Mouse (Mus musculus): Measurements from ENCODE around the gene Neu1.

Gene Neu1

DNA sequence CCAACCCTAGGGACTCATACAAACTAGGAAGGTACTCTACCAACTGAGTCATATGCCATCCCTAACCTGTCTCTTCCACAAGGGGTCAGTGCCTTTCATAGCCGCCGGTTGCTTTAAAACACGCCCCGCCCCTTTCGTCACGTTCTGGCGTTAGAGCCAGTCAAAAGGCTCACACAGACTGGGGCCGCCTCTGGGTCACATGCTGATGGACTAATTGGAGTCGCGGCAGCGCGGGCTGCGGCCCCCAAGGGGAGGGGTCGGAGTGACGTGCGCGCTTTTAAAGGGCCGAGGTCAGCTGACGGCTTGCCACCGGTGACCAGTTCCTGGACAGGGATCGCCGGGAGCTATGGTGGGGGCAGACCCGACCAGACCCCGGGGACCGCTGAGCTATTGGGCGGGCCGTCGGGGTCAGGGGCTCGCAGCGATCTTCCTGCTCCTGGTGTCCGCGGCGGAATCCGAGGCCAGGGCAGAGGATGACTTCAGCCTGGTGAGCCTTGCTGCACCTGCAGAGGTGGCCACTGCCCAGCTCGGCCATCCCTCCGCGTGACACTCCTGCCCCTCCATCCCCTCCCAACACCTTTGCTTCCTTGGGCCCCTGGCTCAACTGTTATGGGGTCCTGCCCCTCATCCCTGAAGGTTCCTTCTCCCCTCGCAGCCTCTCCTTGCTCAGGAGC lies at the start of gene Neu1:
Gene Neu1 (plus strand): TSS at position 193 of the 674 bp plus-strand sequence.
- 1% methylated on average over 38 of the region's 38 CpGs for WGBS

DNA sequence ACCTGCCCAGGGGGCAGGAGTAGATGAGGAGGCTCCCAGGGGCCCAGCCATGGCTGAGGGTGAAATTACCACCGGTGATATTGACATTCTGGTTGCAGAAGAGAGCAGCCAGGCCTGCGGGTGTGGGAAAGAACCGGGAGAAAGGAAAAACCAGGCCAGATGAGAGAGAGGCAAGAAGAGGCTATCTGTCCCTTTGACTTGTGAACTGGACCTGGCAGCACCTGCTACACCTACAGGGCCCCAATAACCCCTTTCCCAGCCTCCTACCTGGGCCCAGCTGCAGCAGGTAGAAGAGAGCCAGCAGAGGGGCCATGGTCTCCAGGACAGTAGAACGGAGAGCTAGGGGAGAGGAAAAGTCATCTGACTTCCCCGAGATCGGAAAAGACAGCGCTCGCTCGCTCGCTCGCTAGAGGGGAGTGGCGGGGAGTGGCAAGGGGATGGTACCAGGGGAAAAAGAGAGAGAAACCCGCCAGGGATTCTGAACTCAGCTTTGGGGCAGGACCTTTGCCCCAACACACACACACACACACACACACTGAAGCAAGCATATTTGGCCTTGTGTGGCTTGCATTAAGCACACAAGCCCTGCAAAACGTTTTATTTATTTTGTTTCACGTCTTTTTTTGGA lies 49.3 kb upstream of the Neu1 start, which contains the start of gene Gm20547:
Gene Gm20547 (minus strand): TSS at position 360 of the 628 bp plus-strand sequence.
- 27% methylated on average over 15 of the region's 15 CpGs for WGBS

DNA sequence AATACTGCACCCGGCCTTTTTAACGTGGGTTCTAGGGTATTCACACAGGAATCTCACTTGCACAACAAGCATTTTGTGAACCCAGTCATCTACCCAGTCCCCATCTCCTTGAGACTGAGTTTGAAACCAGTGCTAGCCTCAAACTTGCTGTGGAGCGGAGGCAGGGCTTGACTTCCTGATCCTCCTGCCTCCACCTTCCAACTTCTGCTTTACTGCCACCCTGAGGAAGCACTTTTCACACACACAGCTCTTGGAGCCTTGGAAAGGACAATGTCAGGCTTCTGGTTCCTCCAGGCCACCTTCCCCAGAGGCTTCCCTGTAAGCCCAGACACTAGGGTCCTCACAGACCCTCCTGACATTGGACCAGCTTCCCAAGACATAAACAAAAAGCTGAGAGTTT lies 47.7 kb upstream of the Neu1 start:
- WGBS = 70% methylated on average over 3 of the region's 3 CpGs

DNA sequence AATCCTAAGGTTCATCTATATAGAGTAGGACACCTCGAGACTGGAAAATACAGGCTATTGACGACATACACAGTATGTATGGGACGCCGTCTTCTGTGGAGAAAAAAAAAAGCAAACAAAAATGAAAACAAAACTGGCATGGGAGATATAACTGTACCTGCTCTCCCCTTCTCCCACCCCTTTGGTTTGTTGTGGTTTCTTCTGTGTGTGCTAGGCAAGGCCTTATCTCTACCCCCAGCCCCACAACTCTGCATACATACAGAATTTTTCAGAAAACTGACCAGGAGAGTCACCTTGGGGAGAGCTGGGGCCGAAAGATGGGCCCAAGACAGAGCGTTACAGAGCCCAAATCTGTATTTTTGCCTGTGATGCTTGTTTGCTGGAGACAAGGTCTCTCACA lies 46.3 kb upstream of the Neu1 start:
- 93% methylated on average over 6 of the region's 6 CpGs for WGBS

DNA sequence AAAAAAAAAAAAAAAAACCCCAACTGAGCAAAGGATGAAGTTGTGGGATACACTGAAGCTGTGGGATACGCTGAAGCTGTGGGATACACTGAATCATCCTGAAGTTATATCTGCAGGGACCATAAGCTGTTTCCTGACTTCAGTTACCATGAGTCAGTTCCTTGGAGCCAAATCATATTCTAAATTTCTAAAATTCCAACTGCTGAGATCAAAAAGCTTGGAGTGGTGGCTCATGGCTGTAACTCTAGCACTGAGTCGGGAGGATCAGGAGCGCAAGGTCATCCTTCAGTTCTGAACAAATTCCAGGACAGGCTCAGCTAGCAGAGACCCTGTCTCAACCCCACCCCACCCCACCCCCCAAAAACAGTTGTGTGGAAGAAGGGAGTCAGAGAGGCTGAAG lies 45.4 kb upstream of the Neu1 start:
- 79% methylated on average over 3 of the region's 3 CpGs for WGBS

GRCm38 (mm10) chr17:34887942-34888341 lies 43.1 kb upstream of the Neu1 start:
- WGBS = 91% methylated on average over 5 of the region's 5 CpGs

DNA sequence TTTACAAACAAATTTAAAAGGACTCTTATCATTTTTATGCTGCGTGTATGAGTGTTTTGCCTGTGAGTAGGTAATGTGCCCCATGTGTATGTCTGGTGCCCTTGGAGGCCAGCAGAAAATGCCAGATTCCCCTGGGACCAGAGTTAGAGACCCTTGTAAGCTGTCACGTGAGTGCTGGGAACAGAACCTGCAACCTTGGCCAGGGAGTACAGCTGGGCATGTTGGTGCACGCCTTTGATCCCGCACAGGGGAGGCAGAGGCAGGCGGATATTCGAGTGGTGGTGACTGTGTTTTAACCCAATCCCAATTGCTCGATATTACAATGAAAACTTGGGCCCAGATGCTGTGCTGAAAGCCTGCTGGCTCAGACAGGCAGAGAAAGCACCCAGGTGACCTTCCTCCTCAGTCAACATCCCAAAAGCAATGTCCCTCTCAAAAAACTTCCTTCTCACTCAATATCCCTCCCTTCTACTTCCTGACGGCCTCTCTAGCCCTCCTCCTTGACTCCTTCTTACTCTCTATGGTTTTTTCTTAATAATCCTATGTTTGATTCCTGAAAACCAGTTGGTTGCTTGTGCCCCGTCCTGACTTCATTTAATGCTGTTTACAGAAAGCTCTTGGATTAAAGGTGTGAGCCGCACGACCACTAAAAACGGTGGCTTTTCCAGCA lies 40.8 kb upstream of the Neu1 start:
- 92% methylated on average over 12 of the region's 12 CpGs for WGBS

- WGBS = 96% methylated on average over 2 of the region's 2 CpGs
These were observed 39.7 kb upstream of the Neu1 start for GRCm38 (mm10) chr17:34891377-34891776.

DNA sequence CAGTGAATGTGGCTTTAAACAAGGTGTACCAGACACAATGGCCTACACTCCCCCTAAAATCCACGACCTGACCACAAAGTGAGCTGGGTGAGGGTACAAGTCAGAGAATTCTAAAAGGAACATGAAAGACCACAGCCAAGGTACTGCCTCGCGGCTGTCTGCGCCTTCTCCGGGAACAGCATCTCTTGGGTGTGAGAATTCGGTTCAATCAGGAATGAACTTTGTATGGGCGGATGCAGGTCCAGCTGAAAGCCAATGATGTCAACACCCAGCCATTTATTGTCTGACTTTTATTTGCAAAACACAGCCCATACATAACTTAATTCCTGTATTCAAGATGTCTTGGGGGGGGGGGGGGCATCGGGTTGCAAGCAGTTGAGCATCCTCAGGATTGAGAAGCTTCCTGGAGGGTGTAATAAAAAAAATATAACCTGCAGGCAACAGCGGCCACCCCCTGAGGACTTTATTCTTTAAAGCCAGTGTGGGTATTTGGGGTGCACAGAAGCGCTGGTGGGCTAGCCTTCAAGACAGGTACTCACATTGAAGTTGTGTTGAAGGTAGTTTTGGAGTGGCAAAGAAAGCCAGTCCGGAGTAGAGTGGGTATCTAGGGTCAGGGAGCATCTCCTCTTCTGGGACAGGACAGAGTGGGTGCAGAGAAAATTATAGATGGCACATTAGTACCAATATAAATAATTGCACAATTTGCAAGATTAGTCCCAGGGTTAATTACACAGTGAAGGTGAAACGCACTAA lies 37.8 kb upstream of the Neu1 start:
- 80% methylated on average over 12 of the region's 12 CpGs for WGBS

DNA sequence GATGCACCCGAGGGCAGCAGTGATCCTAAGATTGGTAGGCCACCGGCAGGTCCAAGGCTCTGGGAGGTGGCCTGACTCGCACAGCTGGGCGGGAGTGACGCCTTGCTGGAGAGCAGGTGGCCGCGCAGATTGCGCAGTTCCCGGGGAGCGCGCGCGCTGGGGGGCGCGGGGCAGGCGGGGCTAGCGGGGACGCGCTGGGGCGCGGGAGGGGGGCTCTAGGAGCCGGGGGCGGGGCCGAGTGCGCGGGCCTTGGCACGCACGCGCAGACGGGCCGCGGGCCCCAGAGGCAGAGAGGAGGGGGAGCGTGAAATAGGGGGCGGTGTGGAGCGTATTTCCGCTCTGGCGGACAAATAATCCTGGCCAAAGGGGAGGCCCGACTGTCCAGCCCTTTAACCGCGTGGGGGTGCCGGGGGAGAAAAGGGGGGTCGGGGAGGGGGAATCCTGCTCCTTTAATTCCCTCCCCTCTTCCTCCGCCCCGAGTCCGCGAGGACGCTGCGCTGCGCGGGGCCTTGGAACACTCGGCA lies 36.9 kb upstream of the Neu1 start:
- 2% methylated on average over 45 of the region's 51 CpGs for WGBS

DNA sequence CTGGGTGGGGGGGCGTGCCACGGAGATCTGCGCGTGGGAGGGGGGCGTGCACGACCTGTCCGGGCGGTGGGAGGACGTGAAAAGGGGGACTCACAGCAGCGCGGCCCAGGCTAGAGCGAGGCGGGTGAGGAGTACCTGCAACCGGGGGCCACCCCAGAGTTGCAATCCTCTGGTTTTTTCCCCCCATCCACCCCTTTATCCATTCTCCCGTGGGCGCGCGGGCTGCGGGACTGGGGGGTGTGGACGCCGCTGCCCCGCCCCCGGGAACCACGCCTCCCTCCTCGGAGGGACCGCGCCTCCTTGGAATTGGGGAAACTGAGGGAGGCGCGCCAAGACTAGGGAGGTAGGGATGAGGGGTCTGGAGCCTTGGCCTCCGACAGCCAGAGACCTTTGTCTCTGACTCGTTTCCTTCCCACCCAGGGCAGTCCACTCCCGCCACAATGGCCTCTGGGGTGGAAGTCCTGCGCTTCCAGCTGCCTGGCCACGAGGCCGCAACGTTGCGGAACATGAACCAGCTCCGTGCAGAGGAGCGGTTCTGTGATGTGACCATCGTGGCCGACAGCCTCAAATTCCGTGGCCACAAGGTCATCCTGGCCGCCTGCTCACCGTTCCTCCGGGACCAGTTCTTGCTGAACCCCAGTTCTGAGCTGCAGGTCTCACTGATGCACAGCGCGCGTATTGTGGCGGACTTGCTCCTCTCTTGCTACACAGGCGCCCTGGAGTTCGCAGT lies 36.1 kb upstream of the Neu1 start:
- 9% methylated on average over 49 of the region's 51 CpGs for WGBS

DNA sequence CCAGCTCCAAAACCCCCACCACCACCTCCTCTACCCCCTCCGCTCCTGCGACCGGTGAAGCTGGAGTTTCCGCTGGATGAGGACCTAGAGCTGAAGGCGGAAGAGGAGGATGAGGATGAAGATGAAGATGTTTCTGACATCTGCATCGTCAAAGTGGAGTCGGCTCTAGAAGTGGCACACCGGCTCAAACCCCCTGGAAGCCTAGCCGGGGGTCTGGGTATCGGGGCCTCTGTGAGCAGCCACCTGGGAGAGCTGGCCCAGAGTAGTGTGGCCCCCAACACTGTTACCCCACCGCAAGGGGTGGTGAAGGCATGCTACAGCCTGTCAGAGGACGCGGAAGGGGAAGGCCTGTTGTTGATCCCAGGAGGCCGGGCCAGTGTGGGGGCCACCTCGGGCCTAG lies 35.3 kb upstream of the Neu1 start:
- WGBS = 95% methylated on average over 15 of the region's 15 CpGs

- 84% methylated on average over 17 of the region's 17 CpGs for WGBS
These were observed 34.7 kb upstream of the Neu1 start for GRCm38 (mm10) chr17:34896366-34896765.

DNA sequence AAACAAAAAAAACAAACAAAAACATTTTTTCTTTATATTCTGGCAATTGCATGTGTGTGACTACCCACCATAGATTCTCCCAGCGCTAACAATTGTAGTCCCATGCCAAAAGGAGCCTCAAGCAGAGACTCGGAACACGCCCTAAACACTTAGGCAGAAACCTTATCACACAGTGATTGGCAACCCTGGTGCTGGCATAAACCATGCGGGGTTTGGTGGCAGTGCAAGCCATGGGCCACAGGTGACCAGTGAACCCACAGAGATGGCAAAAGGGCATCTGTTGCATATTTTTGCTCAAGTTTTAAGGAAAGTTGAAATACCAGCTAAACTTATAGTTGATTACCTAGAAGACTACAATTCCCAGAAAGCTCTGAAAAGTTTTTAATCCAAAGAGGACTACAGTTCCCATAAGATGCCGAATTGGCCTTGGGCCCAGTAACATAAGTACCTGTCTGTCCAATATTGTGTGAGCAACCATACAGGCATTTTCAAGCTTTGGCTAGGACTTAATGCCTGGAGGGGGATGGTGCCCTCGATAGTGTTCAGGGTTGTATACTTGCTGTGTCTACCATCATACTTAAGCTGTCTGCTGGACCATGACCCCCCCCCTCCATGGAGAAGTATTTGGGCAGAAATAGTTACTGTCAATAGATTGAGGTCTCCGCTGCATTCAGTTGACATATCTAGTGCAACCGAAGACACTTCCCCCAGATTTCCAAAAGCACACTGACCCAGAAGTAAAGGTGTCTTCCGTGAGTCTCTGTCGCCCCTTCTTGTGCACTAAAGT lies 33.5 kb upstream of the Neu1 start:
- WGBS = 10% methylated on average over 10 of the region's 10 CpGs

DNA sequence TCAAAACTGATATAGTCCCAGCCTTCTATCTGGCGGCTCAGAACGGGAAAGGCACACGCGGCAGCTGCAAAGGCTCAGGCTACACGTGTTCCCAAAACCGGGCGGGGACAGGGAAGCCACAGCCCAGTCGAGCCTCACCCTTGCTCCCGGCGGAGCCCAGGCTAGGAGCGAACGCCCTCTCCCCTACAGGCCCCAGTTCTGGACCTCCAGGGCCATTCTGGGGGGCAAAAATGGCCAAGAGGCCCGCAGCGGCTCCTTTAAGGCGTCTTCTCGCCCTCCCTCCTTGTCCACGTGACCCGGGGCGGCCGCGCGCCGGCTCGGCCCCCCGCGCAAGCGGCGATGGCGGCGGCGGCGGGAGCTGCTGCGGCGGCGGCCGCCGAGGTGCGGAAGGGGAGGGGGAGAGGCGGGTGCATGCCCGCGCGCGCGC lies 32.9 kb upstream of the Neu1 start, which contains the start of the genes C2 and Ehmt2:
Gene C2 (minus strand): TSS at position 106 of the 427 bp plus-strand sequence.
Gene Ehmt2 (plus strand): TSS at position 310 of the 427 bp plus-strand sequence.
- WGBS = under 1% methylated on average over 44 of the region's 44 CpGs

DNA sequence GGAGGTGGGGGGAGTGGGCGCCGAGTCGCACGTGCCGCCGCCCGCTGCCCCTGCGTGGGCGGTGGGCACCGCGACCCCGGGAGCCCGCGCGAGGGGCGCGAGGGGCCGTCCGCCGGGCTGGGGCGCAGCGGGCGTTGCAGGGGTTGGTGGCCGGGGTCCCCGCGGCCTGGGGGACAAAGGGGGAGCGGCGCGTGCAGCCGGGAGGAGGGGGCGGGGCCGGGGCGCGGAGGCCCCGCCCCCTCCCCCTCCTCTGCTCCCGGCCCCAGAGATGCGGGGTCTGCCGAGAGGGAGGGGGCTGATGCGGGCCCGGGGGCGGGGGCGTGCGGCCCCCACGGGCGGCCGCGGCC lies 32.4 kb upstream of the Neu1 start:
- 4% methylated on average over 23 of the region's 47 CpGs for WGBS

GRCm38 (mm10) chr17:34899053-34899889 lies 31.8 kb upstream of the Neu1 start:
- 2% methylated on average over 40 of the region's 45 CpGs for WGBS

DNA sequence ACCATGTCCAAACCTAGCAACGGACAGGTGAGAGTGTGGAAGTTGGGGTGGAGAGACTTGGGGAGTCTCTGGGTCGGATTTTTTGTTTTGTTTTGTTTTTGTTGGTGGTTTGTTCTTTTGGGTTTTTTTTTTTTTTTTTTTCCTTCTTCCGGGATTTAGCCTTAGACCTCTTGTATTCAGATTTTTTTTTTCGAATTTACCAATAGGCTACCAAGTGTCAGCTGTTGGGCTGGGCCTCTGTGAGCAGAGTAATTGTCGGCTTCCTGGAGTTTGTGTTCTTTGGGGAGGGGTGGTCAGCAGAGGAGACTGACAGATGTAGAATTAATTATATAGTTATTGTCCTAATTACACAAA lies 31.2 kb upstream of the Neu1 start:
- 0% methylated on average over 5 of the region's 5 CpGs for WGBS

GRCm38 (mm10) chr17:34901948-34902347 lies 29.1 kb upstream of the Neu1 start:
- WGBS = 86% methylated on average over 9 of the region's 10 CpGs

DNA sequence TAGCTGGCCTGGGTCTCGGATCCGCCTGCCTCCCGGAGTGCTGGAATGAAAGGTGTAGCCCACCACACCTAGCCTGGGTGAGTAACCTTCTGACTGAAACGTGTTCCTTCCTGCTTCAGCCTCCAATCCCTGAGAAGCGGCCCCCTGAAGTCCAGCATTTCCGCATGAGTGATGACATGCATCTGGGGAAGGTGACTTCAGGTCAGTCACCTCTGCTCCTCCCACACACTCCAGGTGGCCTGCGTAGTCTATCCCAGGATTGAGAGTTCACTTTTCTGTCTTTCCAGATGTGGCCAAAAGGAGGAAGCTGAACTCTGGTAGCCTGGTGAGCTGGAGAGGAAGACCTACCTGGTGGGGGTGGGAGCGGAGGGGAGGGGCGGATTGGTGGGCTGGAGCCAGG lies 28.2 kb upstream of the Neu1 start:
- 89% methylated on average over 9 of the region's 9 CpGs for WGBS
